Mouse (Mus musculus) naive thymus-derived CD4-positive, alpha-beta T cell, adult 5 months (primary cell): ENCODE measurements around the gene Gm16485. TPM values are rescaled to one million over a fixed set of nuclear protein-coding genes. Genes with fewer than 3 reads are reported as not detected.

Experiments used
- polyA plus RNA-seq: library from polyadenylated mRNA; unstranded; fragments of 100-300 nt; shearing (Covaris generic); gene quantifications from one replicate; pipeline ENCODE4 v1.2.1, GENCODE M21; 2017

Gm16485 gene
- not detected for polyA plus RNA-seq

GRCm38 (mm10) chr9:8971491-8971890 lies at the start of gene Gm16485:
Gene Gm16485 (plus strand): TSS chr9:8971791.

Other genes starting within 250 kb of the Gm16485 start
- 0.09 TPM for gene Pgr, start 72.0 kb upstream of the Gm16485 start, polyA plus RNA-seq